Mouse (Mus musculus): ENCODE measurements around the gene 4930523C07Rik. TPM values are rescaled to one million over a fixed set of nuclear protein-coding genes. Genes with fewer than 3 reads are reported as not detected.
A peak's percentile ranks its signal among the peaks of the same experiment; 100 is the strongest.

Gene 4930523C07Rik
- polyA plus RNA-seq, 1 experiment: 37.4 TPM

DNA sequence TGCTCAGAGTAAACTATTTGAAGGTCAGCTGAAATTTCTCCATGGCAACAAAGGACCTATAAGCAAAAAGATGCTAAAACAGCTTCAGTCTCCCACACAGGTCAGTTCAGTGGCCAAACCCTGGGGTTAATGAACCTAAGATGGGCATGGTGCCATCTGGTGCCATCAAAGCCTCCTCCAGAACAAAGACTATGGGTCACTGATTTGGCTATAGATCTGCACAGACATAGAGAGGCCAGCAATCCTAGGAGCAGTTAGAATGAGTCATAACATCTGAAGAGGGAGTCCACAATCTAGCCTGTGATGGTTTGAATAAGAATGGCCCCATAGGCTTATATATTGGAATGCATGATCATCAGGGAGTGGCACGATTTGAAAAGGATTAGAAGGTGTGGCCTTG, 40.1 kb downstream of the 4930523C07Rik start:
- 94% methylated on average over 1 of the region's 1 CpGs for WGBS
- no peaks in the 10 kb centered on the region for H3K4me1 ChIP-seq (ENCODE audit: control insufficient read depth, insufficient read depth, insufficient read length)
- H3K27ac ChIP-seq (ENCODE audit: insufficient read depth, low read length): no peak overlapping the region
- DNase-seq (ENCODE audit: low read depth in 1 of 2, low spot score in 2 of 2): no peak
- H3K4me3 ChIP-seq (ENCODE audit: extremely low read depth, insufficient read depth, insufficient read length): no peak overlapping the region
- TF ChIP-seq POLR2A (IDR thresholded peaks at IDR 0.05; ENCODE audit: low read depth, low read length) (no peak), CTCF (IDR thresholded peaks at IDR 0.05; ENCODE audit: extremely low read depth, insufficient read depth, insufficient read length, insufficient replicate concordance) (no peak)
- no peaks in the 10 kb centered on the region for H3K27me3 ChIP-seq (ENCODE audit: control insufficient read depth, insufficient read depth, low read length)
- no peaks in the 10 kb centered on the region for H3K36me3 ChIP-seq (ENCODE audit: control insufficient read depth, insufficient read depth, low read length)

- no peak overlapping the region for H3K27ac ChIP-seq (ENCODE audit: insufficient read depth, low read length)
- H3K4me3 ChIP-seq (ENCODE audit: extremely low read depth, insufficient read depth, insufficient read length): no peak overlapping the region
- TF ChIP-seq CTCF (IDR thresholded peaks at IDR 0.05; ENCODE audit: extremely low read depth, insufficient read depth, insufficient read length, insufficient replicate concordance) (no peak), POLR2A (IDR thresholded peaks at IDR 0.05; ENCODE audit: low read depth, low read length) (no peak)
- no peak for DNase-seq (ENCODE audit: low read depth in 1 of 2, low spot score in 2 of 2)
- H3K36me3 ChIP-seq (ENCODE audit: control insufficient read depth, insufficient read depth, low read length): no peaks in the 10 kb centered on the region
- 78% methylated on average over 2 of the region's 2 CpGs for WGBS
- no peaks in the 10 kb centered on the region for H3K27me3 ChIP-seq (ENCODE audit: control insufficient read depth, insufficient read depth, low read length)
- no peaks in the 10 kb centered on the region for H3K4me1 ChIP-seq (ENCODE audit: control insufficient read depth, insufficient read depth, insufficient read length)
Measured at GRCm38 (mm10) chr1:160086651-160087050, 42.5 kb downstream of the 4930523C07Rik start.

DNA sequence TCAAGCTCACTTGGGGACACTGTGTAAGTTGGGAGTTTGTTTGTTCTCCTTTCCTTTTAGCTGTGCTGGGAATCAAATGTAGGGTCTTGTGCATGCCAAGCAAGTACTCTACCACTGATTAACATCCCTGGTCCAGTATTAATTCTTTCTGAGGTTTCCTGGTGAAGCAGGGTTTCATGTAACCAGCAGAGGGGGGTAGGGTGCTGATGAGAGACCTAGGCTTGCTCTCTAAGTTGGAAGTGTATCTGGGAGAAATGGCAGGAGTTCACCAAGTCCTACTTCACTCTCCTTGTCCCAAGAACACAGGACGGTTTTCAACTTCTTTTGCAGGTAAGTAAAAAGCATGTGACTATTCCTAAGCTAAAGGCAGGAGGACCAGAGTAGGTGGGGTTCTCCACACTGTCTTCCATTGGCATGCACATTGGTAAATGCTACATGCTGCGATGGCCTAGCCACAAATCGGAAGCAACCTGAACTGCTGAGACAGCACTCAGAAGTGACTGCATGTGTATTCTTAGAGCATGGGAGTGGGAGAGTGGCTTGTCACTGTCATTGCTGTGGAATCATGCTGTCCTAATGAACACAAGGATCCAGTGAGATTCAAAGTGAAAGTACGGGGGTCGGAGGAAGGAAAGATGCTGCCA, 55.6 kb downstream of the 4930523C07Rik start:
- Histone ChIP-seq H3K4me1 (ENCODE audit: control insufficient read depth, insufficient read depth, insufficient read length) (no peaks in the 10 kb centered on the region), H3K27me3 (ENCODE audit: control insufficient read depth, insufficient read depth, low read length) (no peaks in the 10 kb centered on the region), H3K36me3 (ENCODE audit: control insufficient read depth, insufficient read depth, low read length) (no peaks in the 10 kb centered on the region), H3K27ac (ENCODE audit: insufficient read depth, low read length) (no peak overlapping the region), H3K4me3 (ENCODE audit: extremely low read depth, insufficient read depth, insufficient read length) (no peak overlapping the region)
- 84% methylated on average over 5 of the region's 5 CpGs for WGBS
- no peak for TF ChIP-seq CTCF (IDR thresholded peaks at IDR 0.05; ENCODE audit: extremely low read depth, insufficient read depth, insufficient read length, insufficient replicate concordance)
- TF ChIP-seq POLR2A (IDR thresholded peaks at IDR 0.05; ENCODE audit: low read depth, low read length): no peak
- DNase-seq (ENCODE audit: low read depth in 1 of 2, low spot score in 2 of 2): no peak

DNA sequence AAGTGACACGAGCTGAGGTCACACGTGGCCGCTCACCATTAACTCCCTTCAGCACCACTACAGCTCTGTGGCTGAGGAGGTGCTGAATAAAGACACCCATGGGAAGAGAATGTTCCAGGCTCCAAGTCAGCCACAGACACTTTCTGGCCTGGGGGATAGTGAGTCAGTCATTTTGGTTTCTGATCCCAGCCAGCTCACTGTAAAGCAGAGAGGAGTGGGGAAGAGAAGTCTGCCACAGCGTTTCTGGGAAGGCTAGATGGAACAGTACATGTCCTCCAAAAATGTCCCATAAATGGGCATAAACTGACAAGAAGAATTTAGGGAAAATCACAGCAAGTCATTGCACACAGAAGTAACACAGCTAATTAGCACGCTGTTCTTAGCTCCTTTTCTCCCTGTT, 56.8 kb downstream of the 4930523C07Rik start:
- DNase-seq (ENCODE audit: low read depth in 1 of 2, low spot score in 2 of 2): no peak
- TF ChIP-seq POLR2A (IDR thresholded peaks at IDR 0.05; ENCODE audit: low read depth, low read length) (no peak), CTCF (IDR thresholded peaks at IDR 0.05; ENCODE audit: extremely low read depth, insufficient read depth, insufficient read length, insufficient replicate concordance) (no peak)
- Histone ChIP-seq H3K27ac (ENCODE audit: insufficient read depth, low read length) (0 out of 2 replicates have a peak overlapping the region, but pooled peaks have one; percentile 47), H3K36me3 (ENCODE audit: control insufficient read depth, insufficient read depth, low read length) (no peaks in the 10 kb centered on the region), H3K27me3 (ENCODE audit: control insufficient read depth, insufficient read depth, low read length) (no peaks in the 10 kb centered on the region), H3K4me3 (ENCODE audit: extremely low read depth, insufficient read depth, insufficient read length) (no peak overlapping the region), H3K4me1 (ENCODE audit: control insufficient read depth, insufficient read depth, insufficient read length) (no peaks in the 10 kb centered on the region)
- 82% methylated on average over 5 of the region's 5 CpGs for WGBS

- no peak for DNase-seq (ENCODE audit: low read depth in 1 of 2, low spot score in 2 of 2)
- H3K36me3 ChIP-seq (ENCODE audit: control insufficient read depth, insufficient read depth, low read length): no peaks in the 10 kb centered on the region
- WGBS: 92% methylated on average over 5 of the region's 5 CpGs
- TF ChIP-seq CTCF (IDR thresholded peaks at IDR 0.05; ENCODE audit: extremely low read depth, insufficient read depth, insufficient read length, insufficient replicate concordance) (no peak), POLR2A (IDR thresholded peaks at IDR 0.05; ENCODE audit: low read depth, low read length) (no peak)
- no peak overlapping the region for H3K27ac ChIP-seq (ENCODE audit: insufficient read depth, low read length)
- H3K27me3 ChIP-seq (ENCODE audit: control insufficient read depth, insufficient read depth, low read length): no peaks in the 10 kb centered on the region
- no peak overlapping the region for H3K4me3 ChIP-seq (ENCODE audit: extremely low read depth, insufficient read depth, insufficient read length)
- no peaks in the 10 kb centered on the region for H3K4me1 ChIP-seq (ENCODE audit: control insufficient read depth, insufficient read depth, insufficient read length)
Measured at GRCm38 (mm10) chr1:160105426-160105825, 61.2 kb downstream of the 4930523C07Rik start.

DNA sequence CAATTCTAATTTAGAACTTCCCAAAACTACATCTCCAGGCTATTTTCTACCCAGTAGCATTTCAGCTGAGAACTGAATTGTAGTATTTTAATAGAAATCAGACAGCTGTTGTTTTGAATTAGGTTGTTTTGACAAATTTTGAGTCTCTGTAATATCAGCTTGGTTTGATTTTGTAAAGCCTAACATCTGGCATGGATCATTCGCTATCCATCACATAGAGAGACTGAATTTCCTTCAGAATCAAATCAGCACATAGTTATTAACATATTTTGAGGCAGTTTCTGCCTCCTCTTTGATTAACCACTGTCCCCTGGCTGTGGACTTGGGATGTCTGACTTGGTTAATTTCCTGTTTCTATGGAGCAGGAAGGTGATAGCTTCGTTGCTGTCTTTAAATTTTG, 64.4 kb downstream of the 4930523C07Rik start:
- Histone ChIP-seq H3K36me3 (ENCODE audit: control insufficient read depth, insufficient read depth, low read length) (no peaks in the 10 kb centered on the region), H3K27ac (ENCODE audit: insufficient read depth, low read length) (no peak overlapping the region), H3K4me3 (ENCODE audit: extremely low read depth, insufficient read depth, insufficient read length) (no peak overlapping the region), H3K27me3 (ENCODE audit: control insufficient read depth, insufficient read depth, low read length) (no peaks in the 10 kb centered on the region), H3K4me1 (ENCODE audit: control insufficient read depth, insufficient read depth, insufficient read length) (no peaks in the 10 kb centered on the region)
- no peak for DNase-seq (ENCODE audit: low read depth in 1 of 2, low spot score in 2 of 2)
- TF ChIP-seq CTCF (IDR thresholded peaks at IDR 0.05; ENCODE audit: extremely low read depth, insufficient read depth, insufficient read length, insufficient replicate concordance) (no peak), POLR2A (IDR thresholded peaks at IDR 0.05; ENCODE audit: low read depth, low read length) (no peak)
- 78% methylated on average over 2 of the region's 2 CpGs for WGBS

DNA sequence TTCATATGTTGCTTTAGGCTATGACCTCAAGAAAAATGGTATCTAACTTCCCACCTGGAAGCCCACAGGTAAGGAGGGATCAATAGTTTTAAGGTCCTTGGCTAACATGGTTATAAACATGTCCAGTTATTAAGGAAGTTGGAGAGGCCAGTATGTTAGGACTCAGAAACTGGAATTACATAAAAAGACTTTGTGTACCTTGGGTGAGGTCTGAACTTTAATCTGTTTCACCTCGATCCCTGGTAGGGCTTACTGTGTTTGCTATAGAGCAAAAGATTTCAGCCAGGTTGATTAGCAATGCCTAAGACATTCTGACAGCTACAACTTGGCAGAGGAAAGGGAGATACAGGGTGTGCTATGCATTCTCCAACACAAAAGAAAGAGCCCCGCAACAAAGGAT, 79.8 kb downstream of the 4930523C07Rik start:
- Histone ChIP-seq H3K27ac (ENCODE audit: insufficient read depth, low read length) (no peak overlapping the region), H3K4me3 (ENCODE audit: extremely low read depth, insufficient read depth, insufficient read length) (no peak overlapping the region), H3K4me1 (ENCODE audit: control insufficient read depth, insufficient read depth, insufficient read length) (no peaks in the 10 kb centered on the region), H3K27me3 (ENCODE audit: control insufficient read depth, insufficient read depth, low read length) (no peaks in the 10 kb centered on the region), H3K36me3 (ENCODE audit: control insufficient read depth, insufficient read depth, low read length) (no peaks in the 10 kb centered on the region)
- no peak for DNase-seq (ENCODE audit: low read depth in 1 of 2, low spot score in 2 of 2)
- TF ChIP-seq CTCF (IDR thresholded peaks at IDR 0.05; ENCODE audit: extremely low read depth, insufficient read depth, insufficient read length, insufficient replicate concordance) (no peak), POLR2A (IDR thresholded peaks at IDR 0.05; ENCODE audit: low read depth, low read length) (no peak)
- WGBS: 90% methylated on average over 2 of the region's 2 CpGs

Other genes with a start within 250 kb of the 4930523C07Rik start
- gene Tnn, start 109.2 kb downstream of the 4930523C07Rik start, polyA plus RNA-seq (2012; rRNA removed): 1.6 and 3.5 TPM in 2 replicates
- 9.9 and 13.0 TPM in 2 replicates for gene Mrps14, start 150.8 kb downstream of the 4930523C07Rik start, polyA plus RNA-seq (2012; rRNA removed)
- gene Cacybp, start 168.5 kb downstream of the 4930523C07Rik start, polyA plus RNA-seq (2012; rRNA removed): 6.0 TPM in 2 replicates

Data from spleen, adult 2 months (tissue).